Mouse (Mus musculus) cerebellum, postnatal 25 days (tissue): ENCODE data around the gene Slc20a1.

ENCODE experiments used
- DNase-seq, 2 experiments: peaks; one replicate each; pipeline ENCODE4 v3.0.0; 2021; ENCODE audit warnings: mixed read lengths in 2 of 2

Slc20a1 gene

DNA sequence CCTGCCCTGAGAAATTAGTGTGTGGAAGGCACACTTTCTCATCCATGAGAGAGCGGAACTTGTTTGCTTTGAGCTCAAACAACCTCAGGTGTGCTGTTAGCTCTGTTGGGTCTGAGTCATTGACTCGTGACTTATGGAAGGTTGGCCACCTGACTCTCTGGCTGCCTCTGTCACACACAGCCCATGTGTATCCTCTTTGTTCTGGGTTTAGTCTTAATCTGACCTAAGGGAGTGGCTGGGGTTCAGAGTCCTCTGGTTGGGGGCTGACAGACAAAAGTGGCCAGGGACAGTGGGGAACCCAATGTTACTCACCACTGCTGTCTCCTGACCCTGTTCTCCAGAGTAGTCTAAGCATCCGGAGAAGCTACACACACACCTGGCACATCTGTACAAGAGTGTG is 59.5 kb downstream of the Slc20a1 start:
- no peak for DNase-seq

DNA sequence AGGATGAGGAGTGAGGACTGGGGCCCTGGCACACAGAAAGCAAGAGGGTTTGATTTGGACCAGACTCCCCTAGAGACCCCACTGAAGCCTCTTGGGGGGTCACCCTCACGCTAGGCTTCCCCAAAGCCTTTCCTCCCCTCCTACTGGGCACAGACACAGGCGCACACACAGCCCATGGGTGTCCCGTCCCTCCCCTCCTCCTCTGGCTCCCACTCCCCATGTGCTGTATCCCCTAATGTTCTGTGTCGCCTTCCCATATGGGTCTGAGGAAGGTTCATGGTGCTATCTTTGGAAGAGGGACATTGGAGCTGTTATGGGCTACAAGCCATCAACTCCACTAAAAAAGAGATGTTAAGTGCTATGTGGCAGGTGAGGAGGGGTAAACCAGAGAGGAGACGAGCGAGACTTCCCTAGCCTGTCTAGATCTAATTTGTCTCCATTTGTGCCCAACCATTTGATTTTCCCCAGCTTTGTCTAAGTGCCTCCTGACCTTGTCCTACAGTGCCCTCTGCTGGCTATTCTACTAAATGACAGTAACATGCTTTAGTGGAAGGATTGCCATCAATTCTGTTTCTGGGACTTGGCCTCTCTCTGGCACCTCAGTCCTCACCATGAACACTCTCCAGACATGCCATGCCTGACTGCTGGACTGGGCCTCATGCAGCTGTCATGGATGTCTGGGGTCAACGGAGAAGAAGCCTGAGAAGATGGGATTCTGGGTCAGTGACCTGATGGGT is 60.1 kb downstream of the Slc20a1 start:
- DNase-seq = peak; percentile 58 to 77

DNA sequence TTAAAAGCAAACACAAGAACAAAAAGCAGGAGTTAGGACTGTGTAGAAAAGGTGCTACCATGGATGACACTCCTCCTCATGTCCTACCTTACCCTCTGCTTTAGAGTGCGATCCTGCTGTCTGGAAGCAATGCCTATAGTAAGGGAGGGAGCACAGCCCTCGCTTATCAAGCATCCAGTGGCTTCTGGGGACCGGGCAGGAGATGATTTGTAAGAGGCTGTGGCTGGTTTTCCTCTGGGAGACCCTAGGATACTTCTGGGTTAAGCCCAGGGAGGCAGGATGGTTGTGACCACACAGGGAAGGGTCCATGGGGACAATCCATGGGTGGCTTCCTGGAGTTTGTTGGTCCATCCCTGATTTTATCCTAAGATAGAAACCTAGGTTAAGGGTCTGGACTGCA is 62.1 kb downstream of the Slc20a1 start:
- no peak for DNase-seq
